Mouse (Mus musculus) C2C12 (cell line): ENCODE results near the gene Gas2l3. TPM values are rescaled to one million over a fixed set of nuclear protein-coding genes. Genes with fewer than 3 reads are reported as not detected.

Source experiments
- H3K27me3 ChIP-seq: one replicate; pipeline ENCODE4 v1.6.1; 2011; ENCODE audit not compliant: control insufficient read depth, insufficient read depth, insufficient read length
- H3K36me3 ChIP-seq: one replicate; pipeline ENCODE4 v1.6.1; 2011; ENCODE audit not compliant: control insufficient read depth, insufficient read depth
- H3K4me3 ChIP-seq: one replicate; pipeline ENCODE4 v1.5.1; 2011; ENCODE audit warnings: mild to moderate bottlenecking, control low read depth; ENCODE audit not compliant: poor library complexity, insufficient read depth, severe bottlenecking
- H3K79me2 ChIP-seq: one replicate; pipeline ENCODE4 v1.6.1; 2011; ENCODE audit not compliant: control insufficient read depth, insufficient read depth
- H3K79me3 ChIP-seq: one replicate; pipeline ENCODE4 v1.6.1; 2011; ENCODE audit warnings: low read depth, control low read depth
- H3ac ChIP-seq: one replicate; pipeline ENCODE3; 2011; ENCODE audit warnings: low read depth; ENCODE audit not compliant: control insufficient read depth, insufficient read length
- CEBPB ChIP-seq: IDR thresholded peaks from one replicate; pipeline ENCODE4 v1.6.1; 2011; ENCODE audit warnings: low read depth, mild to moderate bottlenecking, control low read depth, moderate library complexity
- CTCF ChIP-seq: IDR thresholded peaks from one replicate; pipeline ENCODE4 v1.5.1; 2011; ENCODE audit not compliant: control insufficient read depth, insufficient read depth, insufficient read length
- FOSL1 ChIP-seq: IDR thresholded peaks from one replicate; pipeline ENCODE4 v1.8.0; 2011; ENCODE audit warnings: mild to moderate bottlenecking, low read length; ENCODE audit not compliant: poor library complexity, insufficient read depth, severe bottlenecking
- MAX ChIP-seq: IDR thresholded peaks from one replicate; pipeline ENCODE4 v1.6.1; 2011; ENCODE audit warnings: mild to moderate bottlenecking, control low read depth
- MYOD1 ChIP-seq: IDR thresholded peaks from one replicate; pipeline ENCODE4 v1.6.1; 2011; ENCODE audit warnings: low read depth; ENCODE audit not compliant: control insufficient read depth, insufficient read length
- MYOG ChIP-seq: IDR thresholded peaks from one replicate; pipeline ENCODE4 v1.6.1; 2011; ENCODE audit not compliant: control insufficient read depth, insufficient read length; ENCODE audit errors: extremely low read depth
- USF1 ChIP-seq: IDR thresholded peaks from one replicate; pipeline ENCODE4 v1.6.1; 2011; ENCODE audit warnings: low read depth, mild to moderate bottlenecking, control low read depth, moderate library complexity
- polyA plus RNA-seq: library from polyadenylated mRNA; unstranded; fragments of >200 nt; fragmentation: generic; extraction: Trizol; gene quantifications from one replicate; pipeline ENCODE4 v1.2.1, GENCODE M21; 2012; ENCODE audit warnings: missing spikeins

The Gas2l3 gene
- polyA plus RNA-seq, 1 experiment = 4.4 TPM

GRCm38 (mm10) chr10:89406733-89407484 lies 36.9 kb downstream of the Gas2l3 start:
- H3ac ChIP-seq = no peak overlapping the region
- TF ChIP-seq MYOD1 (no peak), USF1 (no peak), CEBPB (no peak), FOSL1 (no peak), MAX (no peak), CTCF (no peak), MYOG (no peak)
- no peaks in the 10 kb centered on the region for H3K79me3 ChIP-seq
- H3K79me2 ChIP-seq = no peaks in the 10 kb centered on the region
- no peak overlapping the region for H3K4me3 ChIP-seq
- peaks cover 8% of the 10 kb centered on the region for H3K36me3 ChIP-seq
- H3K27me3 ChIP-seq = no peaks in the 10 kb centered on the region

GRCm38 (mm10) chr10:89404936-89405335 lies 38.8 kb downstream of the Gas2l3 start:
- Histone ChIP-seq H3ac (no peak overlapping the region), H3K79me2 (no peaks in the 10 kb centered on the region), H3K4me3 (no peak overlapping the region), H3K36me3 (no peaks in the 10 kb centered on the region), H3K27me3 (no peaks in the 10 kb centered on the region), H3K79me3 (no peaks in the 10 kb centered on the region)
- no peak for TF ChIP-seq MAX
- no peak for TF ChIP-seq CTCF
- no peak for TF ChIP-seq USF1
- TF ChIP-seq MYOD1 = no peak
- no peak for TF ChIP-seq CEBPB
- TF ChIP-seq MYOG = no peak
- TF ChIP-seq FOSL1 = no peak

GRCm38 (mm10) chr10:89400674-89401336 lies 43.0 kb downstream of the Gas2l3 start:
- Histone ChIP-seq H3K79me2 (no peaks in the 10 kb centered on the region), H3ac (no peak overlapping the region), H3K27me3 (no peaks in the 10 kb centered on the region), H3K4me3 (no peak overlapping the region), H3K36me3 (no peaks in the 10 kb centered on the region), H3K79me3 (no peaks in the 10 kb centered on the region)
- TF ChIP-seq FOSL1 (no peak), MAX (no peak), CTCF (no peak), USF1 (no peak), MYOG (no peak), CEBPB (no peak)

- Histone ChIP-seq H3ac (no peak overlapping the region), H3K79me3 (no peaks in the 10 kb centered on the region), H3K36me3 (no peaks in the 10 kb centered on the region), H3K4me3 (no peak overlapping the region), H3K27me3 (no peaks in the 10 kb centered on the region), H3K79me2 (no peaks in the 10 kb centered on the region)
- no peak for TF ChIP-seq USF1
- TF ChIP-seq MYOD1 = no peak
- no peak for TF ChIP-seq MAX
- TF ChIP-seq MYOG = no peak
- TF ChIP-seq CTCF = no peak
- no peak for TF ChIP-seq FOSL1
- no peak for TF ChIP-seq CEBPB
Measured at GRCm38 (mm10) chr10:89395823-89396222, 47.9 kb downstream of the Gas2l3 start.

- Histone ChIP-seq H3K4me3 (no peak overlapping the region), H3K79me3 (no peaks in the 10 kb centered on the region), H3K36me3 (no peaks in the 10 kb centered on the region), H3ac (no peak overlapping the region), H3K79me2 (no peaks in the 10 kb centered on the region), H3K27me3 (no peaks in the 10 kb centered on the region)
- TF ChIP-seq FOSL1 (no peak), MYOD1 (no peak), CEBPB (no peak), MYOG (no peak), CTCF (no peak), MAX (no peak), USF1 (no peak)
Measured at GRCm38 (mm10) chr10:89395321-89395720, 48.4 kb downstream of the Gas2l3 start.
